Mouse (Mus musculus) kidney, embryonic 14.5 days (tissue): ENCODE results near the gene Lsm12. TPM values are rescaled to one million over a fixed set of nuclear protein-coding genes. Genes with fewer than 3 reads are reported as not detected.

ENCODE experiments used
- ATAC-seq: fragments of 200-750 bp; cut with Nextera tagmentation; 2 replicates; pipeline ENCODE4 v1.8.0; 2017; ENCODE audit warnings: moderate number of reproducible peaks, mild to moderate bottlenecking, moderate TSS enrichment, moderate library complexity; ENCODE audit not compliant: low FRiP score, low TSS enrichment
- H3K27ac ChIP-seq: fragments of 300-500 bp; sonication (generic); 2 replicates; pipeline ENCODE4 v1.5.1; 2014; ENCODE audit warnings: low read depth, mild to moderate bottlenecking, low read length, moderate library complexity, mixed read lengths
- H3K27me3 ChIP-seq: fragments of 300-500 bp; sonication (generic); 2 replicates; pipeline ENCODE4 v1.6.1; 2014; ENCODE audit warnings: mild to moderate bottlenecking, low read length; ENCODE audit not compliant: control insufficient read depth, insufficient read depth
- H3K36me3 ChIP-seq: fragments of 300-500 bp; sonication (generic); 2 replicates; pipeline ENCODE4 v1.6.1; 2014; ENCODE audit warnings: low read length, mixed read lengths; ENCODE audit not compliant: control insufficient read depth, insufficient read depth
- H3K4me1 ChIP-seq: fragments of 300-500 bp; sonication (generic); 2 replicates; pipeline ENCODE4 v1.6.1; 2014; ENCODE audit warnings: low read length, mixed read lengths; ENCODE audit not compliant: control insufficient read depth, insufficient read depth
- H3K4me2 ChIP-seq: fragments of 300-500 bp; sonication (generic); replicated peaks from 2 replicates; pipeline ENCODE4 v1.6.1; 2014; ENCODE audit warnings: low read depth, mild to moderate bottlenecking, low read length
- H3K4me3 ChIP-seq: fragments of 300-500 bp; sonication (generic); 2 replicates; pipeline ENCODE4 v1.5.1; 2014; ENCODE audit warnings: mild to moderate bottlenecking, low read length
- H3K9ac ChIP-seq: fragments of 300-500 bp; sonication (generic); 2 replicates; pipeline ENCODE4 v1.6.1; 2014; ENCODE audit warnings: low read depth, mild to moderate bottlenecking, low read length, moderate library complexity
- H3K9me3 ChIP-seq: fragments of 300-500 bp; sonication (generic); 2 replicates; pipeline ENCODE4 v1.6.1; 2016; ENCODE audit warnings: low read length; ENCODE audit not compliant: control insufficient read depth
- WGBS: fragments of 180-500 bp; shearing (Covaris S2); extraction: QIAGEN DNeasy Blood & Tissue Kit; methylation state at CpG from one replicate; pipeline ENCODE4 v1.1.7; 2014; 5-methylcytosine and 5-hydroxymethylcytosine counted together
- polyA plus RNA-seq: library from polyadenylated mRNA; unstranded; fragments of >200 nt; fragmentation: Nextera tagmentation; extraction: Ambion mirVana; gene quantifications from 2 replicates; pipeline ENCODE4 v1.2.1, GENCODE M21; 2014

Gene Lsm12
- polyA plus RNA-seq, 1 experiment from 2014 or later: 93.9 TPM

DNA sequence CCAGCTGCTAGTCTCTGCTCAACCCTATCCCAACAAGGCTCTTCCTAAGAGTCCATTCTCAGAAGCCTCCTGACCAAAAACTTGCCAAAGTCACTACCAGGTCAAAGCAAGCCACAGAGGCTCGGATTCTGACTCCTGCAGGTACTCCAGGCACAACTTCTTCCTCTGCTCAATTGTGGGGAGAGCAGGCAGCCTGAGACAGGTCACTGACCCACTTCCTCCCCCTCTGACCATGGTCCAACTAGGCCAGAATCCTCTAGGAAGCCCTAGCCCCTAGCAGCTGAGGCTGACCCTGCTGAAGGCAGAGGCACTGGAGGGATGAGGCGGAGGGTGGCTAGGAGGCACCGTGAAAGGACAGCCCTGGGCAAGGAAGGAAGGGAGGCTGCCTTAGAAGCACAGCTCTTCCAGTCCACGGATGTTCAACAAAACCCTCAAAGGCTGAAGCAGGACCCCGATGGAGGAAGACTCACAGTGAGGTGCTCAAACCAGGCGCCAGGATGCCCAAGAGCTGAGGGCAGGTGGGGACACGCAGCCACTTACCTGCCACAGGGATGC lies 32.9 kb upstream of the Lsm12 start:
- Histone ChIP-seq H3K9ac (peak overlapping the region; percentile 49), H3K36me3 (no peaks in the 10 kb centered on the region; the same call in 1 of the 2 replicates), H3K27ac (peak overlapping the region; percentile 62; the same call in 1 of the 2 replicates), H3K4me3 (peak overlapping the region; percentile 32), H3K9me3 (no peaks in the 10 kb centered on the region), H3K4me2 (peak overlapping the region; percentile 56), H3K4me1 (peaks cover 78% of the 10 kb centered on the region), H3K27me3 (no peaks in the 10 kb centered on the region)
- WGBS: 63% methylated on average over 7 of the region's 7 CpGs
- ATAC-seq: no peak

DNA sequence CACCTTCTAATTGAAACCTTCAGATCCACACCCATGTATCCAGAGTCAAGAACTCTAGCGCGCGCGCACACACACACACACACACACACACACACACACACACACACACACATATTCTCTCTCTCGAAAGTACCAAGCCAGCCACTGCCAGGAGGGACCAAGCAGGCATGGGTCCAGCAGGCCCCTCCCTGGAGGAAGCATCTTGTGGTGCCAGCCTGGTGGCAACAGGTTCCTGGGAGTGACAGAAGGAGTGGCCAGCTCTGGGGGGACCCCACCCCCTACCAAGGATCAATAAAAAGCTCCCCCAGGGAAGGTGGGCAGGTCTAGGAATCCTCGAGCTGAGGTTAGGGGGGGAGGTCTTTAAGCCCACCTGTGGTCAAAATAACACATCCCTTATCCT lies 32.3 kb upstream of the Lsm12 start:
- H3K9ac ChIP-seq: no peak overlapping the region
- H3K4me2 ChIP-seq: peak overlapping the region; percentile 56
- H3K9me3 ChIP-seq: no peaks in the 10 kb centered on the region
- ATAC-seq: no peak
- no peak overlapping the region for H3K4me3 ChIP-seq
- H3K4me1 ChIP-seq: peaks cover 76% of the 10 kb centered on the region
- no peaks in the 10 kb centered on the region; the same call in 1 of the 2 replicates for H3K36me3 ChIP-seq
- no peaks in the 10 kb centered on the region for H3K27me3 ChIP-seq
- H3K27ac ChIP-seq: no peak overlapping the region
- whole genome bisulfite sequencing: 83% methylated on average over 5 of the region's 6 CpGs

DNA sequence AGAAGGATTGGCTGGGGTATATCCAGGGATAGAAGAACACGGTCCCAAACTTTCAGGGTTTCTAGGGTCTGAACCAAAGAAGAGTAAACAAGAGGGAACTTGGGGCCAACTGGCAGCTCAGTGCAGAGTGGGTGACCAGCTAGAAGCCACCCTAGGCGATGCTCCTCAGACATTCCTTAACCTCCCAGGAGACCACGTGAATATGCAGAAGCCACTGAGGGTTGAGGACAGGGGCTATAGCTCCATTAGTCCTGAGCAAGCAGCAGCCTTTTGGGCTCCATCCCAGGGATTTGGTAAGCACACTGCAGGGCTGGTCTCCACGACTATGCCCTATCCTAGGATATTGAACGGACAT lies 31.8 kb upstream of the Lsm12 start:
- Histone ChIP-seq H3K4me1 (peaks cover 73% of the 10 kb centered on the region), H3K9me3 (no peaks in the 10 kb centered on the region), H3K4me2 (no peak overlapping the region), H3K9ac (no peak overlapping the region), H3K36me3 (no peaks in the 10 kb centered on the region; the same call in 1 of the 2 replicates), H3K4me3 (no peak overlapping the region), H3K27ac (0 out of 2 replicates have a peak overlapping the region, but pooled peaks have one; percentile 1), H3K27me3 (no peaks in the 10 kb centered on the region)
- ATAC-seq: no peak
- 67% methylated on average over 5 of the region's 5 CpGs for WGBS

DNA sequence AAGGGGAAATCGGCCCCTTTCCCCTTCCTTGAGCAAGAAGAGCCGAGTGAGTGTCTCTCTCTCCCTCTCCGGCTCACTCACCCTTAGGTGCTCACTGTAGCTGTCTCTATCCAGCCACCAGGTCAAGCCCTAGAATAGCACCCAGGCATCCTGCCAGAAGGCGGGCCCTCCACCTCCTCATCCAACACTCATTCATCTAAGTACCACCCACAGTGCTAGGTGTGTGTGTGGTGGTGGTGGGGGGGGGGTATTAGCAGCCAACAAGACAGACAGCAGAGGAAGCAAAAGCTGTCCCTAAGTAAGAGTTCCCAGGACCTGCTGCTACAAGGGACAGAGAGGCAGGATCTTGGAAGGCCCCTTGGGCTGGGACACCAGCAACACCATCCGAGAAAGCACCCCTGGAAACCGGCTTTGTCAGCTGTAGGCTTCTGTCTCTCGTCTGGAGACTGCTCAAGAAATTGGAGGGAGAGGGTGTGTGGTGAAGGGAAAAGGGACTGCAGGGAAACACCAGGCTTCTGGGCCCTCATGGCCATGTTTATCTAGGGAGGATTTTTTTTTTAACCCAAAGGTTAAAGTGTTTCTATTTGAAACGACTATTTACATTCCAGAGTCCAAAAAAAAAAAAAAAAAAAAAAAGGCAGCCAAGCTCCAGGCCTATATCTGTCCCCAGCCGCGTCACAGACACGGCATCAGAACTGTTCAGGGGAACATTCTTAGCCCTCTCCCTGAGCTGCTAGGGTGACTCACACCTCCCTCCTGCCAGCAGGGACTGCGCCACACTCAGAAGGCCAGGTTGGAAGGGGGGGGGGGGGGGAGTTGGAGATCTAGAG lies 31.2 kb upstream of the Lsm12 start:
- WGBS: 46% methylated on average over 12 of the region's 12 CpGs

DNA sequence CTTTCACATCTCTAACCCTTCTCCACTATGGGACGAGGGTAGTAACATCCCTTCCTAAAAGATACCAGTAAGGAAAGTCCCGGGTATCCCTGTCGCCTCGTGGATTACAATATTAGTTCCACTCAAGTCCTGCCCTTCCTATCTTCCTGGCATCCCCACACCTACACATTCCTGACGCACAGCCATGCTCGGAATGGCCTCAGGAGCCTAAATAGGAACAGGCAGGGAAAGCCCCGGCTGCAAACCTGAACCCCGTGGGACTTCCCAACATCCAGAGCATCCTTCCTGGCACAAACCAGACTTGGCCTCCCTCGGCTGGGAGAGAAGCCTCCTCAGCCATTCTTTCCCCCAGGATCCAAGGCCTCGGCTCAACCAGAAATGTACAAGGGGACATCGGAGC lies 30.4 kb upstream of the Lsm12 start:
- peaks cover 80% of the 10 kb centered on the region for H3K4me1 ChIP-seq
- no peak overlapping the region for H3K4me2 ChIP-seq
- no peak for ATAC-seq
- no peak overlapping the region for H3K4me3 ChIP-seq
- H3K27me3 ChIP-seq: no peaks in the 10 kb centered on the region
- H3K27ac ChIP-seq: 0 out of 2 replicates have a peak overlapping the region, but pooled peaks have one; percentile 15
- 60% methylated on average over 11 of the region's 11 CpGs for WGBS
- no peaks in the 10 kb centered on the region for H3K9me3 ChIP-seq
- no peak overlapping the region for H3K9ac ChIP-seq
- no peaks in the 10 kb centered on the region for H3K36me3 ChIP-seq

More for the DNA sequence above, 31.2 kb upstream of the Lsm12 start:
- Histone ChIP-seq H3K27me3 (no peaks in the 10 kb centered on the region), H3K4me1 (peaks cover 75% of the 10 kb centered on the region), H3K36me3 (no peaks in the 10 kb centered on the region; the same call in 1 of the 2 replicates), H3K9ac (no peak overlapping the region), H3K27ac (0 out of 2 replicates have a peak overlapping the region, but pooled peaks have one; percentile 15), H3K4me3 (no peak overlapping the region), H3K4me2 (no peak overlapping the region; the same call in 1 of the 2 replicates), H3K9me3 (no peaks in the 10 kb centered on the region)
- no peak for ATAC-seq

DNA sequence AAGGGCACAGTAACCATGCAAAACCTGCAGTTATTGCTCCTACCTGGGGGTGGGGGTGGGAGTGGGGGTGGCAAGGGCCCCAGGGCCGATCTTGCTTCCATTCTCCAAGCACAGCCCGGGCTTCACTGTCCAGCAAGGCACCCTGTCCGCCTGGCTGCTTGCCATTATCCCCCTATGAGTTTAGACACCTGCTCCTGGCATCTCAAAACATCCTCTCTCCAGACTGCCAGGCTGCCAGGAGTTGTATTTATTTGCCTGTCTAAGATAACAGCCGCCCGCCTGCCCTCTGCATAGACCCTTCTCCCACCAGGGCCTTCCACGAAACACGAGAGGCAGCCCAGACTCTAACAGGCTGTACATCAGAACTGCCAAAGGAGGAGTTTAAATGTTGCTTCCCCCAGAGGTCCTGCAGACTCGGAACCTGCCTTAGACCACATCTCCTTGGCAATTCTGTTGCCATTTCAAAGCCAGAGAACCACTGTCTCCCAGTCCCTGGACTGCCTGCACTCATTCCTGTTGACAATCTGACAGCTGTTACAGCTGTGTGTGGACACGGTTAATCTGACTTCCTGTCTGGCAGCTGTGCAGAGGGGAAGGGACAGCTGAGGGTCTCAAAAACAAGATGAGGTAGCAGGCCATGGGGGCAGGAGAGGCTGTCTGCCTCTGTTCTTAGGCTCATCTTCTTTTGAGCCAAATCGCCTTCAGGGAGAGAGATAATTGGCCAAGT lies 29.5 kb upstream of the Lsm12 start:
- WGBS: 27% methylated on average over 10 of the region's 10 CpGs
- Histone ChIP-seq H3K9me3 (no peaks in the 10 kb centered on the region), H3K36me3 (no peaks in the 10 kb centered on the region), H3K4me3 (no peak overlapping the region), H3K4me1 (peaks cover 79% of the 10 kb centered on the region), H3K9ac (no peak overlapping the region), H3K27ac (peak overlapping the region; percentile 48; the same call in 1 of the 2 replicates), H3K27me3 (no peaks in the 10 kb centered on the region), H3K4me2 (peak overlapping the region; percentile 8; the same call in 1 of the 2 replicates)
- peak; percentile 34 for ATAC-seq

DNA sequence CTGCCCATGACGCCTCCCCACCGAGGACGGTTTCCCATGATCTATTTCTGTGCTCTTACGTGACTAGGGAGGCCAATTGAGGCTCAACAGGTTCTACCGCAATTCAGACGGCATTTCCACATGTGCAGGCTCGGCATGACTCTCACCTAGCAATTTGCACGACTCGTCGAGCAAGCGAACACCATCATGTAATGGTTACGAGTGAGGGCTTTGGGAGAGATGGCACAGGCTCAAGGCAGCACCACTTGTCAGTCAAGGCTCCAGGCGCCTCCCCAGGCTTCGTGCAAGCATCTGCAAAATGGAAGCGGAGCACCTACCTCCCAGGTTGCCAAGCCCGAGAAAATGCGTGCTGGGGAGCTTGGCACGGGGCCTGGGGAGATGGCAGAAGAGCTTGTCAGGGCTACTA lies 26.8 kb upstream of the Lsm12 start:
- Histone ChIP-seq H3K9me3 (no peaks in the 10 kb centered on the region), H3K4me3 (no peak overlapping the region), H3K27ac (no peak overlapping the region), H3K36me3 (no peaks in the 10 kb centered on the region), H3K4me1 (peaks cover 68% of the 10 kb centered on the region), H3K27me3 (no peaks in the 10 kb centered on the region), H3K9ac (no peak overlapping the region), H3K4me2 (no peak overlapping the region)
- no peak for ATAC-seq
- 49% methylated on average over 18 of the region's 18 CpGs for WGBS

DNA sequence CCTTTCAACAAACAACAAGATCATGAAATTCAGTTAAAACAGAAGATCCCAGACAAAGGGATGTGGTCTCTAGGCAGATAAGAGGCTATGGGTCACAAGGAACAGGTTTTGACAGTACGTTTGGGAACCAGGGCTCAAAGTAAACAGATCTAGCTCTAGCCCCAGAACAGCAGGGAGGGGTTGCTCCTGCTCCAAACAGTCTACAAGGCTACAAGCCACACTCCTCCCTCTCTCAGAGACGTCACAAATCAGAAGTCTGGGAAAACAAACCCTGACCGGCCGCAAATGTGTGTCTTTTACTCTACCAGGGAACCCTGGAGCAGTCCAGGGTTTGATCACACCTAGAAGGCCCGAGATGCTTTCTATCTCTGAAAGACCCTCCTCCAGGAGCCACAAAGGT lies 25.9 kb upstream of the Lsm12 start:
- peaks cover 59% of the 10 kb centered on the region for H3K4me1 ChIP-seq
- no peak overlapping the region for H3K9ac ChIP-seq
- no peak overlapping the region for H3K4me2 ChIP-seq
- 20% methylated on average over 5 of the region's 5 CpGs for WGBS
- no peaks in the 10 kb centered on the region for H3K9me3 ChIP-seq
- no peaks in the 10 kb centered on the region for H3K27me3 ChIP-seq
- no peak overlapping the region for H3K27ac ChIP-seq
- H3K4me3 ChIP-seq: no peak overlapping the region
- ATAC-seq: no peak
- peaks cover 7% of the 10 kb centered on the region; the same call in 1 of the 2 replicates for H3K36me3 ChIP-seq
